ENCODE assay signal across 8 mouse cellular contexts in the genomic region with DNA sequence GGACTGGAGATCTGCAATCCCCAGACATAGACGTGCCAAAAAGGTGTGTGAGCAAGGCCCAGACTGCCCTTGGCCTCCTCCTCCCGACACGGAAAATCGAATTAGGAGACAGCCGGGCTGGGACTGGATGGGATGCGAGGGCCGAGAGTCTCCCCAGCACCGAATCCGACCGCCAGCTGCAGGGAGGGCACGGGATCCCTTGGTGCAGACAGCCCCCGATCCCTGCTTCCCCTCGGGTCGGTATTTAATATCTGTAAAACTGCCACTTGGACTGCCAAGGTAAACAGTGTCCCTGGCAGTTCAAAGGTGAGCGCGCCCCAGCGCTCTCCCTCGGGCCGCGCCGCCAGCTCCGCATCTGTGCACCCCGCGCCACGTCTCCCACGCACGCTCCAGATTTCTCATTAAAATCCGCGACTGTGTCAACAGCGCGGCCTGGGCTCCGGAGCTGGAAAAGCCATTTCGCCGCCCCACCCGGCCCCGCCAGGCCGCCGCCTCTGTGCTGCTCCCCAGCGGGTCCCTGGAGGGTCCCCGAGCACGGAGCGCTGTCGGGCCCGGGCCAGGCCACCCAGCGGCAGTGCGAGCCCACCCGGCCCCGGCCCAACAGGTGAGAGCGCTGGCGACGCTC. TPM values are rescaled to one million over a fixed set of nuclear protein-coding genes. Genes with fewer than 3 reads are reported as not detected.
DNase-seq lines count a peak whose midpoint lies in the region; ATAC-seq and TF ChIP-seq lines count a peak whose summit lies in the region.

No protein-coding gene starts in this region.

- DNase-seq in cerebellum, postnatal 10 days = peak; percentile 12 to 14
- no peak for DNase-seq in cerebellum, adult 2 months
- DNase-seq in thymus, postnatal 4 days = peak; percentile 9
- DNase-seq in thymus, postnatal 0 days (ENCODE audit: low spot score) = no peak
- DNase-seq in liver, embryonic 11.5 days (ENCODE audit: low spot score) = no peak
- no peak for DNase-seq in spleen, adult 12 weeks (ENCODE audit: low spot score)
- no peak for DNase-seq in lung, postnatal 4 days

- WGBS in cerebellum, adult 2 months = 1% methylated on average over 51 of the region's 51 CpGs
- 3% methylated on average over 51 of the region's 51 CpGs for WGBS in liver, embryonic 11.5 days
- 1% methylated on average over 50 of the region's 51 CpGs for WGBS in stomach, embryonic 14.5 days

- no peak for TF ChIP-seq CTCF in cerebellum, adult 2 months (IDR thresholded peaks at IDR 0.05; ENCODE audit: borderline replicate concordance, insufficient read depth, low read depth, low read length)

- H3K4me2 ChIP-seq in liver, embryonic 11.5 days = peak overlapping the region; percentile 58
- H3K4me2 ChIP-seq in stomach, embryonic 14.5 days (replicated peaks; ENCODE audit: low read depth, low read length) = peak overlapping the region; percentile 79

- H3K9me3 ChIP-seq in liver, embryonic 11.5 days (ENCODE audit: control insufficient read depth, low read length) = no peaks in the 10 kb centered on the region
- H3K9me3 ChIP-seq in stomach, embryonic 14.5 days (ENCODE audit: control insufficient read depth, low read depth, low read length) = no peaks in the 10 kb centered on the region

- ATAC-seq in liver, embryonic 11.5 days (replicated peaks; ENCODE audit: low FRiP score) = no peak
- ATAC-seq in stomach, embryonic 14.5 days (ENCODE audit: insufficient number of reproducible peaks, insufficient read depth, low FRiP score, low read depth) = peak; percentile 54; the same call in 1 of the 2 replicates

- H3K36me3 ChIP-seq in liver, embryonic 11.5 days (ENCODE audit: control insufficient read depth, insufficient read depth, low read length) = no peaks in the 10 kb centered on the region
- H3K36me3 ChIP-seq in stomach, embryonic 14.5 days (ENCODE audit: control insufficient read depth, insufficient read depth, low read length) = no peaks in the 10 kb centered on the region

- H3K27me3 ChIP-seq in cerebellum, adult 2 months (ENCODE audit: control insufficient read depth, insufficient read depth, low read length) = no peaks in the 10 kb centered on the region; the same call in 1 of the 2 replicates
- H3K27me3 ChIP-seq in liver, embryonic 11.5 days (replicated peaks; ENCODE audit: control insufficient read depth, insufficient read depth, low read length) = peaks cover 56% of the 10 kb centered on the region
- H3K27me3 ChIP-seq in stomach, embryonic 14.5 days (ENCODE audit: control insufficient read depth, insufficient read depth, low read length) = peaks cover 10% of the 10 kb centered on the region; the same call in 1 of the 2 replicates

- TF ChIP-seq POLR2A in cerebellum, adult 2 months (IDR thresholded peaks at IDR 0.05; ENCODE audit: borderline replicate concordance, insufficient read depth, low read length) = no peak

- H3K27ac ChIP-seq in cerebellum, adult 2 months (ENCODE audit: insufficient read depth, low read length) = no peak overlapping the region
- no peak overlapping the region for H3K27ac ChIP-seq in liver, embryonic 11.5 days (ENCODE audit: low read depth, low read length)
- H3K27ac ChIP-seq in stomach, embryonic 14.5 days (ENCODE audit: low read length) = no peak overlapping the region

- H3K9ac ChIP-seq in liver, embryonic 11.5 days (ENCODE audit: low read depth, low read length) = no peak overlapping the region
- peak overlapping the region; percentile 18; the same call in 1 of the 2 replicates for H3K9ac ChIP-seq in stomach, embryonic 14.5 days (replicated peaks; ENCODE audit: low read depth, low read length)

- no peak overlapping the region for H3K4me3 ChIP-seq in cerebellum, adult 2 months (replicated peaks; ENCODE audit: insufficient read depth, low read depth, low read length)
- H3K4me3 ChIP-seq in liver, embryonic 11.5 days (ENCODE audit: low read depth, low read length) = peak overlapping the region; percentile 33
- peak overlapping the region; percentile 33 for H3K4me3 ChIP-seq in stomach, embryonic 14.5 days (ENCODE audit: low read depth, low read length)

- no peaks in the 10 kb centered on the region for H3K4me1 ChIP-seq in cerebellum, adult 2 months (ENCODE audit: control insufficient read depth, insufficient read depth, low read length)
- H3K4me1 ChIP-seq in liver, embryonic 11.5 days (replicated peaks; ENCODE audit: control insufficient read depth, insufficient read depth, low read length) = no peaks in the 10 kb centered on the region
- 0 out of 2 replicates have a peak, but pooled peaks cover 7% of the 10 kb centered on the region for H3K4me1 ChIP-seq in stomach, embryonic 14.5 days (ENCODE audit: control insufficient read depth, insufficient read depth, low read length)

RNA-seq across cellular contexts. Expression of a gene that starts 21.7 kb away (rescaled TPM):
- polyA plus RNA-seq in cerebellum, adult 2 months (2012; rRNA removed) = not detected in 2 replicates
- not detected in 2 replicates for polyA plus RNA-seq in thymus, postnatal 0 days (2015; fragmentation: Nextera tagmentation; extraction: Ambion mirVana)
- polyA plus RNA-seq in liver, embryonic 11.5 days (2014; fragmentation: Nextera tagmentation; extraction: Ambion mirVana) = not detected in 2 replicates
- polyA plus RNA-seq in stomach, embryonic 14.5 days (2014; fragmentation: Nextera tagmentation; extraction: Ambion mirVana) = not detected in 2 replicates

Comparison
In these comparisons a context has a peak if more than half of its experiments do, and no peak if none do; other contexts are left out.
1. DNase-seq: peak in cerebellum, postnatal 10 days (2 of 2) and thymus, postnatal 4 days (single experiment); none in cerebellum, adult 2 months (0 of 2), thymus, postnatal 0 days (single experiment), liver, embryonic 11.5 days (single experiment), spleen, adult 12 weeks (single experiment) and lung, postnatal 4 days (0 of 2).